Mouse (Mus musculus): ENCODE measurements at regions not wholly inside any gene's neighbourhood (a gene's known extent, or its start where the extent isn't known, plus 50 kb on each side); places are given as distances from the start of the nearest gene placed in this dataset.

- TF ChIP-seq POLR2A (IDR thresholded peaks at IDR 0.05; ENCODE audit: insufficient read depth, low read length) (no peak), CTCF (IDR thresholded peaks at IDR 0.05; ENCODE audit: low read depth, low read length) (no peak), EP300 (IDR thresholded peaks at IDR 0.05; ENCODE audit: insufficient read depth, low read depth, low read length) (no peak)
Observed at GRCm38 (mm10) chr9:5769927-5770326, 398.5 kb upstream of the Pdgfd start.
